Mouse (Mus musculus) layer of hippocampus, adult 11-12 months (tissue): ENCODE measurements at regions not wholly inside any gene's neighbourhood (a gene's known extent, or its start where the extent isn't known, plus 50 kb on each side); places are given as distances from the start of the nearest gene placed in this dataset.

Experiments used
- DNase-seq: peaks from one replicate; pipeline ENCODE4 v3.0.0; 2022; ENCODE audit warnings: low spot score

DNA sequence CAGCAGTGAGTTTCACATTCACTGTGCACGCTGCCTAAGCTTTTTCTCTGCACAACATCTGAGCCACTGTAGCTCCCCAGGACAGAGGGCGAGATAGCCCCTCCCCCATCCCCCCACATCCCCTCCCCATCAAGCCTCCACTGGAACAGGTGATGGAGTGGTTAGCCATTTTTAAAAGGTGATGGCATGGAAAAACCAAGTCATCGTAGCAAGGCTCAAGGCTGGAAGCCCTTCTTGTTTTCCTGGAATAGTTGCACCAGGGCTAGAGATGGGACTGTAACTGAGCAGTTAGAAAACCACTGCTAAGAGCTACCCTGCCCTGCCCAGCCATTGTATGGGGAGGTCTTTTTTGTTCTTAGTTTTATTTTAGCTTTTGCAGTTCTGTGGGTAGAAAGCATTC lies 209.1 kb upstream of the Rreb1 start:
- DNase-seq = no peak

DNA sequence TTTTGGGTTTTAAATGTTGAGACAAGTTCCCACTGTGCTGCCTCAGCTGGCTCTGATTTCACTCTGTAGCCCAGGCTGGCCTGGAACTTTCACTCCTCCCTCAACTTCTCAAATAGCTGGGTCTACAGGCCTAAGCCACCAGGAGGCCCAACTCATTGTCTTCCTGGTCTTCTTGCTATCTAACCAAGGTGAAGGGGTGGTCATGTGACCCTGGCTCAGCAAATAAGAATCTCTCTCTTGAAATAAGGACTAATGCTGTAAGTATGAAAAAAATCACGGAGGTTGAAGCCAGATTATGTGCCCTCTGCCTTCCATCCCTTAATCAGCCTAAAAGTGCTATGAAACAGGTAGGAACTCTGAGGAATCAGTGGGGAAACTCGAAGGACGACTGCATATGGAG lies 208.7 kb upstream of the Rreb1 start:
- DNase-seq = no peak

DNA sequence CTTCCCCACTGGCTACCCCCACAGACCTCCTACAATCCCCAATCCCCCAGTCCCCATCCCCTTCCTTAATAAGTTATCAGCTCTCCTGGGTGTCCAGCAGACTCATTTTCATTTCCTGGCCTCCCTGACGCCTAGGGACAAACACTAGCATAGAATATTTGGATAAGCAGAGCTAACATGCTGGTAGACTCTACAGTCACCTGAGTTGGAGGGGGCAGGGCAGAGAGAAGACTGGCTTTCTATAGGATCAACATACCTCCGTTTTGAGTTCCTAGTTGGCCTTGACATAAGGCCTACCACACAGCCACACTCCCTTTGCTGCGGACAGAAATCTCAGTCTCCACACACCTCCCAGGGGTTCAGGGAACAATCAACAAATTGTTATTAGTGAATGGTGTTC lies 205.2 kb upstream of the Rreb1 start:
- no peak for DNase-seq

DNA sequence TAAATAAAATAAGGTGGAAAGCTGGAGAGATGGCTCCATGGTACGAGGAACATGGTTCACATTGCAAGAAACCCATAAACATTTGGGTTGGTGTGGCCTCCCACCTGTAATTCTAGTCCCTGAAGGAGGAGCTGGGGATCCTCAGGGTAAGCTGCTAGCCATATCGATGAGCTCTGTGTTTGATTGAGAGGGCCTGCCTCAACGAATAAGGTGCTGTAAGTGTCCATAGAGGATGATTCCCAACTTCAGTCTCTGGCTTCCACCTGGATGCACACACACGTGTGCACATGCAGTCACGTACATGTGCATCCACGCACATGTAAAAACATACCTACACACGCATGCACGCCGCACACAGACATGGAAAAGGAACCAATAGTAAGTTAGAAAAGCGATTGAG lies 199.0 kb upstream of the Rreb1 start:
- DNase-seq = no peak

DNA sequence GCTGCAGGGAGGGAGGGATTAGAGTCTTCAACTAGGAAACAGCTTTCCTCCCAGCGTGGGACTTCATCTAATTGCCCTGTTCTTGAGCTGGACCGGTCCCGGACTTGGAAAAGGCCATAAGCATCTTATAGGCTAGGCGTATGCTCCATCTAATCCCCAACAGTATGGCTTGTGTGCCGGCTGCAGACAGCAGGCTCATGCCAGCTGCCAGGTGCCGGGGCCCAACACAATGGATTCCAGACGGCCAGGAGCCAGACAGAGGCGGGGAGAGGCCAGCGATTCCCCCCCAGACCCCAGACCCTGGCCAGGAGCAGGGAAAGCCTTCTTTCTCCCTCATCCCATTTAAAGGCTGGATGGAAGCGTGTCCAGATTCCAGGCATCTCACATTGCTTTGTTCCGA lies 198.4 kb upstream of the Rreb1 start:
- no peak for DNase-seq

DNA sequence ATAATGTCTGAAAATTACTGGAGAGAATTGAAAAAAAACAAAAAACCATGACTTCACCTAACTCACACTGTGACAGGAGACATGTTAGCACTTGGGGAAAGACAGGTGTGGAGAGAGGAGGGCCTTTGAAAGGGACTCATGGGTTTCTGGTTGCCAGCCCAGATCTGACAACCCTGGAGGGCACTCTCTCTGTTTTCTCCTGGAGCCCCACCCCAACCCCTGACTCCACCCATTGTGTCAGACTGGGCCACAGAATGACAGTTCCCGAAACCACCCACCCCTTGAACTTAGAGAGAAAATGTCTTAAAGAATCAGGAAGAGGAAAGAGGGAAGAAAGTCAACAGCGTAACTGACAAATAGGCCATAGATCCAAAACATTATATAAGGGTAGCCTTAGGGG lies 197.4 kb upstream of the Rreb1 start:
- DNase-seq = no peak

DNA sequence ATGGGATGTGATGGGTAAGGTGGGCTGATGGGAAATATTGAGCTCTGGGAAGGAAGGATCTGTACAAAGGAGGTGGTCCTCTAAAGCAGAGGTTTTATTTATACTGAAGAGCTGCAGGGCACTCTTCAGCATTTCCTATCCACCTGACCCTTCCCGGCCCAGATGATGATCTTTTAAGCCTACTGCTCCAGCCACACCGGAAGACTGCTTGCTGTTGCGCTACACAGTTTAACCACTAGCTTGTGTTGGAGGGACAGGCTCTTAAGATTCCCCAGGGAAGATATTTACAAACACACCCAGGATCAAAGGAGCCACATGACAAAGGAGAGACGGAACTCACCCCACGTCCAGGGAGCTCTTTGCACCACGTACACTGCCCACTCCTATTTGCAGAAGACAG lies 196.8 kb upstream of the Rreb1 start:
- DNase-seq = no peak

DNA sequence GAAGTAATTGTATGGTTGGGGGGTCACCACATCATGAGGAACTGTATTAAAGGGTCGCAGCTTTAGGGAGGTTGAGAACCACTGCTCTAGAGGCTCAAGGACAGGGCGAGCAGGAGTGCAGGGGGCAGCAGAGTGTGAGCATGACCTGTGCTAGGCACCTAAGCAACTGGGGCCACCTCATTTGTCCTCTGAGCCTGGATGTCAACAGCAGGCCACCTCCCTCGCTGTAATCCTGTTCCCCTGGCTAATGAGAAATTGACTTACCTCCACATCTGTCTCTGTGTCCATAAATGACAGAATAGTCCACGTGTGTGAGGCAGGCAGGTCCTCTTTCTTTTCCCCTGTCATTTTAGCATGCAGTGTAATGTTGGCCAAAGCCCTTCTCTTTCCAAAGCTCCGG lies 192.7 kb upstream of the Rreb1 start:
- DNase-seq = no peak

DNA sequence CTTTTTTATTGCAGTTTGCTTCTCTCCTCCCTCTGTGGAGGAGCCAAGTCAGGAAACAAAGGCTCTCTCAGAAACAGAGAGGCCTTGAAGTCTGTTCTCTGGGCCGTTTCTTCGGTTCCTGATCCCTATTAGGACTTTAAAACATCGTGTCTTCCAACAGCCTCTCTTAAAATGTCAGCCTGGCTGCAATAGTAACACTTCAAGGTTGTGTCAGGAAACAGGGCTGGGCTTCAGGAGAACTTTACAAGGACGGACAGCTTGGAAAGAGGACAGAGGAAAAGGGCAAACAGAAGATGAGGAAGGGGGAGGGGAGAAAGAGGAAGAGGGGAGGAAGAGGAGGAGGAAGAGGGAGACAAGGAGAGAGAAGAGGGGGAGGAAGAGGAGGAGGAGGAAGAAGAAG lies 191.7 kb upstream of the Rreb1 start:
- DNase-seq = no peak

DNA sequence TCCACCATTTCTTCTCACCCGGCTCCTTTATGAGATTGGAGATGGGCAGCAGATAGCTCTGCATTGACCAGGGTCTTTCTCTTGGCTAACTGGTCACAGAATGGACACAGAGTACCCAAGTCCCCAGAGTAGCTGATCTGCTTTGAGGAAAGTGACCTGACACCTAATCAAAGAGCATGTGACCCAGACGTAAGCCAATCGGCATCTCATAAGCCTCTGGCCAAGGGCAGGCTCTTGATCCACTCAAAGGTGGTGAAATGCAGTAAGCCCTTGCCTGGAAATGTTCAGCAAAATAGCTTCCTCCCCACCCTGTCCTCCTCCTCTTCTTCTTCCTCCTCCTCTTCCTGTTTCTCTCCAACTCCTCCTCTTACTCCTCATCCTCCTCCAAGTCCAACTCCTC lies 190.3 kb upstream of the Rreb1 start:
- DNase-seq = no peak

DNA sequence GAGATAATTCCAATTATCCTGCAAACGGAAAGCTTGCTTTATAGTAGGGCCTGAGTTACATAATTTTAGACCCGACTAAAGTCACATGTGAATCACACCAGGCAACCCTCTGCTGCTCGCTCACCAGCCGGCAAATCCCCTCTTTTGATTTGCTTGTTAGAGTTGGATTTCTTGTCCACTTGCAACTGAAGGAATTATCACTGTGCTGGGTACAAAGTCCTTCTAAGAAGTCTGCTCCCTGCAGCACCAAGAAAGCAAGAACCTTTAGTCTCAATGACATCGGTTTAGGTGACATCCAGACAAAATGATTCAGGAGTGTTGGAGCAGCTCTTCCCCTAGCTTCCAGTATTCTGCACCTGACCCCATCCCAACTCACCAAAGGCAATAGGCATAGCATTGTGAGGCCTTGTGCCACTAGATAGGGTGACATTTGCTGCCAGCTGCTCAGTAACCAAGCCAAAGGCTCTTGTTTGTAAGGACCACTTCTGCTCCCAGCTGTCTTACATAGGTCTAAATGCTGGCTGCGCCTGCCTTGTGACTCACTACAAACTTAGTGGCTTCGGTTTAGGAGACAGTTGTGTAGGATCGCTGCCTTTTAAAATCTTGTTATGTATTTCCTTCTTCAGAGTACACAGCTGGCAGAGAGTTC lies 189.5 kb upstream of the Rreb1 start:
- DNase-seq = no peak

DNA sequence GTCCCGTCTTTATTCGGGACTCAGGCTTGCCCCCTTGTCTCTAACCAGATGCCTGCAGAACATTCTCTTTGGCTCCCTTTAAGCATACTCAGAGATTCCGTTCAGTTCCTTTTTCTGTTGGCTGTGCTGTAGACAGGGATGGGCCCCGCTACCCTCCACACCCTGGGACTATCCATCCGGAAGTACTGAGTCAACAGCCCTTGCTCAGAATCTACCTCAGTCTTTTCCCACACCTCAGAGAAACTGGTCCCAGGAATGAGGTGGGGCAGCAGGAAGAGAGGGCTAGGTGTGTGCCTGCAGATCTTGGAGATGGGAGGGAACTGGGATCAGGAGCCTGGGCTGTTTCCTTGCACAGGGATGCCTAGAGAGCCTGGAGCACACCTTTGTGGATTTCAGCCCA lies 186.1 kb upstream of the Rreb1 start:
- no peak for DNase-seq

DNA sequence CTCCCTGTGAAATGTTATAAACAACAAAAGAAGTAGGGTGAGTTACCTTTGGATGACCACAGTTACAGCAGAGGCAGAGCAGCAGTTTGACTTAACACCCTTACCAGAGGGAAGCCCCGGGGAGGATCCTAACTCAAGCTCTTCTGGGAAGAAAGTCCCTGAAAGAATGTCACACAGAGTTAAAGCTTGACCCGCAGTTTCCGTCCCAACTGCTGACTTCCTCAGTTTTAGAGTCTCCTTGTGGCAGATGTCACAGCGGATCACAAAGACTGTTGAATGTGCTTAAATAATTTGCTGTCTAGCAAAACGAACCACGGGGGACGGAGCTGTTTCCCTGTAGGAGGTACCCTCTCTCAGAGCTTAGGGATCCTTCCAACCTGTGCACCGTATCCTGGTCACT lies 183.0 kb upstream of the Rreb1 start:
- DNase-seq = peak; percentile 15

DNA sequence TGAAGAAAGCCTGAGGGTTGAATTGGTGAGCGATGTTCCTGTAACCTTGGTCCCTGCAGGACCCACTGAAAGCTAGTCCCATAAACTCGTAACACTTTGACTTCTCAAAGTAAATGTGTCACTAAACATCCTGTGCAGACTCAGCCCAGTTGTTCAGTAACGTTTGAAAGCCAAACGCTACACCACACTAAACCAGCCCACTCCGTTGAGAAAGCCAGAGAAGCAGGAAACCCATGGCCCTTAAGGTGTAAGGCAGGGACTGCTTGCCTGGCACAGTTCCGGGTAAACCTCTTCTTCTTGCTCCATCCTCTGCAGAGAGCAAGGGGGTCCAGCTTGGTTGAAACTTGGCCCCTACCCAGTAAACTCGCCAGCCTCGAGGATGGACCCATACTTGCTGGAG lies 180.6 kb upstream of the Rreb1 start:
- DNase-seq = no peak

DNA sequence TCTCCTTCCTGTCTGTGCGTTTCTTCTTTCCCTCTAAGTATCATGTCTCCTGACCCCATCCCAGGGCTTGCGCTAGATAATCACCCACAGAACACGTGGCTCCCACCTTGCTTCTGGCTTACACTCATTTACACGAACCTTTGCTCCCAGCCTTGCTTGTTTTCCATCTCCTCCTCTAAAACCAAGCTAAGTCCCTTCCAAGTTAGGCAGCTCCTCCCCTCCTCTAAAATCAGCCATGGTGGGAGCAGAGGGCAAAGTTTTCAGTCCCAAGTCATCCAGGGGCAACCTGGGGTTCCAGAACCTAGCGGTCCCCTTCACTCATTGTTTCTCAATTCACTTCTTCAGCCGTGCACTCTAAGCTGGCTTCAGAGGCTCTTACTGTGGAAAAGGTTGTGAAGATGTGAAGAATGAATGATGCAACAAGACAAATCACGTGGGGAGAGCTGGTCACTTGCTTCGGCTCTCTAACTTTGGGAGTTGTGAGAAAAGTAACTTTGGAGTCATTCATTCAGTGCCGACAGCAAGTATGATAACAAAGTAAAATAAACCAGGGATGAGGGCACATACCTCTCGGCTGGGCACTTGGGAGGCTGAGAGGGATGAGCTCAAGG lies 179.9 kb upstream of the Rreb1 start:
- no peak for DNase-seq

DNA sequence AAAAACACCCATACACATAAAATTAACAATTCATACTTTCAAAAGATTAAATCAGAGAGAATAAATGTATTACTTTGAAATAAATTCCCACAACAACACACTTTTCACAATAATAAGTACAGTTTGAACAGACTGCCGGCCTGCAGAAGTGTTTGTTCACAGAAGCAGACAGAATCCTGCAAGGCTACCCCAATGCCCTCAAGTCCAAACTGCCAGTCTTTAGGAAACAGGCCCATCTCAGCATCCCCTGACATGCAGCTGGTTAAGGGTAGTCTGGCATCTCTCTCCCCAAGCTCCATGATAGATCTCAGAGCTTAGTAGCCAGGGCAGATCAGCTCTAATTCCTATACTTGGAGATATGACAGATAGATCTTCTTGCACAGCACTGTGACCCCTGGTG lies 178.5 kb upstream of the Rreb1 start:
- DNase-seq = no peak

DNA sequence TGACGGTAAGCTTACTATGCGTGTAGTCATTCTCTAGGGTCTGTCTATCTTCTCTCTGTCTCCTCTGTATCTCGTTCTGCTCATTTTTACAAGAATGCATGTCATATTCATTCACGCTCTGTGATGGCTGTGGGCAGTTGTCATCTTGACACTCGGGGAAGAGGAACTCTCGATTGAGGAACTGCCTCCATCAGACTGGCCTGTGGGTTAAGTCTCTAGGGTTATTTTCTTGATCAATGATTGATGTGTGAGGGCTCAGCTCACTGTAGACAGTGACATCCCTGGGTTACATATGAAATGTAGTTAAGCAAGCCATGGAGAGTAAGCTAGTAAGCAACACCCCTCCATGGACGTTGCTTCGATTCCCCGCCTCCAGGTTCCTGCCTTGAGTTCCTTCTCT lies 178.0 kb upstream of the Rreb1 start:
- no peak for DNase-seq

DNA sequence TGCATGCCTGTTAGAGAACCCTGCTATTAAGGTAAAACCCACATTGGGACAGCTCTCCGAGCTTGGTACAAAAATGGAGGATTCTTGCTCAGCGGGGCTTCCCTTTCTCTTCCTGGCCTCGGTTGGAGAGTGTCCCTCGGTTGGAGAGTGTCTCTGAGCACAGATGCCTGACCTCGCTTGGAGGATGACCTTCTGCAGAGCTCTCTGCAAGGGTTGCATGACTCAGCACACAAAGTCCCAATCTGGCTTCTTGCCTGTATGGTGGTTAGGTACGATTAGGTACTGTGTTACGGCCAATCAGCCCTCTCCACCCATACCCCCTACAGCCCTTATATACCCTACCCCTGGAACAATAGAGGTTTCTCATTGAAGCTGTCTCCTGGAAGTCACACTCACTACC lies 177.1 kb upstream of the Rreb1 start:
- DNase-seq = no peak

DNA sequence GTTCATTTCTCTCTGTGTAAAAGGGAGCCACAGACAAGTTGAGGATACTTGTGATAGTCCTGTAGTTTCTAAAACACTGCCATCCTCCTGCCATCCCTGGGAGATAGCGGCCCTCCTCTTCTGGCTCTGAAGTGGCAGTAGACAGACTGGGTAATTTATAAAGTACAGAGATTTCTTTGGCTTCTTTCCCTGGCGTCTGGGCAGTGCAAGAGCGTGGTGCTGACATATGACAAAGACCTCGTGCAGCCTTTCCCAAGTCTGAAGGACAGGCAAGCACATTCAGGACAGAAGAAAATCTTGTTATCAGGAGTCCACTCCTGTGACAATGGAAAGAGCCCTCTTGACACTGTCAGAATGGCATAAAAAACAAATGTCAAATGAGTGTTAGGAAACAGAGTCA lies 175.9 kb upstream of the Rreb1 start:
- no peak for DNase-seq

DNA sequence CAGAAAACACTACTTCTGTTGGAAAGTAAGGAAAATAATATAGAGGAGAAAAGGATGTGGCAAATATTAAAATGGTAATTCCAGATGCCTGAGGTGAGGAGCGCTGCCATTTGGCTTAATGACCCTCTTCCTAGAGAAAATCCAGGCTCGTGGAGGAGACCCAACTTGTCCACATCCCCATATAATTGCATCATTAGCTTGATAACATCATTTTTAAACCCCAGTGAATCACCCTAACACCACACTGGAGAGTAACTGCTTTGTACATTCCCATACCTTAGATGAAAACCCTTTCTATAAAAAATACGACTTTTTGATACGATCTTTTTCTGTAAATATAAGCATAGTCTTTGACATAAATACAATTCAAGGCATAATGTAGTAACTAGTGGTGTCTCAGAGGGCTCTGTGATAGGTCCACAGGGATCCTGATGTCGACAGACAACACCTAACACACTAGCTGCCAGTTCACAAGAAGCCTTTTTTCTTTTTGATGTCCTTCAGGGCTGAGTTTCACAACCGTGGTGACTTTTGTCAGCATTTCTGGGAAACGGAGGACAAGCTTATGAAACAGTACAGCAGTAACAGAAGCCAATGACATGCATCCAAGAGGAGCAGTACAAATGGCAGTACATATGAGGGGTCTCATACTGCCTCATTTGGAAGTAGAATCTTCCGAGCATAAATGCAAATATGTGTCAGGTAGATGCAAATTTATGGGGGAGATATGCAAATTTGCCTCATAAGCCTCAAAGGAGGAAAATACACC lies 174.8 kb upstream of the Rreb1 start:
- DNase-seq = no peak

DNA sequence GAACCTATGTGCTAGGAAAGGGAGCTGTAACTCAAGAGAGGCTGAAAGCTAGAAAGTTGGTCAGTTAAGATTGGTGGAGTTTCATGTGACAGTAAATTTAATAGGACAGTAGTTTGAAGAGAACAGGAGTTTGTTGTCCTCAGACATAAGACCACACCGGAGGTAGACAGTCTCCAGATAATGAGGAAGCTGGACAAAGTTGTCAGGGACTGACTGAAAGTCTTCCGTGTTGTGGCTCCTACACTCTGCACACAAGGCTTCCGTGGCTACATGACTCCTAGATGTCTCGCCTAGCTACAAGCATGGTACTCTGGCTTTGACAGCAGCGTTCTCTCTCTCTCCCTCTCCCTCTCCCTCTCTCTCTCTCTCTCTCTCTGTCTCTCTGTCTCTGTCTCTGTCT lies 171.9 kb upstream of the Rreb1 start:
- no peak for DNase-seq

DNA sequence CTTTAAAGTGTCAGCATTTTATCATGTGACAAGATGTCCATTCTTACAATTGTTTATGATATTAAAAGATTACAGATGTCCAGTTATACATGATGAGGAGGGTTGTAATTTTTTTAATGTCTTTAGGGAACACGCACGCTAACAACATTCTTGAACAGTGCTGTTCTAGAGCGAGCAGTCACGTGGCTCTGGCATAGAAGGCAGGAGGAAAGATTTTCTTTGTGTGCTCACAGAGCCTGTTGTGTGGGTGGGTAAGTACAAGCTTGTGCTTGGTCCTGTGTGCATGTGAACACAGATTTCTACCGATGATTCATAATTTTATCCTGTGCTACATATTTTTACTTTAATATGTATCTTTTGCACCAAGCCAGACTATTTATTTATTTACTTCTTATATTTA lies 169.1 kb upstream of the Rreb1 start:
- DNase-seq = no peak

DNA sequence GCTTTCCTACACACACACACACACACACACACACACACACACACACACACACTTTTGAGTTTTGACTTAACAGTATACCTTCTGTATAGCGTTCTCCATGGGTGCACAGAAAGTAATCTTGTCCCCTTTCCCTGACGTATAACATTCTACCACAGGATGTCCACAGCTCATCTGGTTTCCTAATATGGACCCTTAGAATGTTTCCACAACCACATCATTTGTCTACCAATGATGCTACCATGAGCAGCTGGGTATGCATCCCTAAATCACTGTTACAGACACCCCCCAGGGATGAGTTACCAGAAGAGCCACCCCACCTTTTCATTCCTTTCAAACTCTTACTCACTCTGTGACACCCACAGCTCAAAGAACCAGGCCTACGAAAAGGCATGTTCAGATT lies 166.8 kb upstream of the Rreb1 start:
- DNase-seq = no peak

DNA sequence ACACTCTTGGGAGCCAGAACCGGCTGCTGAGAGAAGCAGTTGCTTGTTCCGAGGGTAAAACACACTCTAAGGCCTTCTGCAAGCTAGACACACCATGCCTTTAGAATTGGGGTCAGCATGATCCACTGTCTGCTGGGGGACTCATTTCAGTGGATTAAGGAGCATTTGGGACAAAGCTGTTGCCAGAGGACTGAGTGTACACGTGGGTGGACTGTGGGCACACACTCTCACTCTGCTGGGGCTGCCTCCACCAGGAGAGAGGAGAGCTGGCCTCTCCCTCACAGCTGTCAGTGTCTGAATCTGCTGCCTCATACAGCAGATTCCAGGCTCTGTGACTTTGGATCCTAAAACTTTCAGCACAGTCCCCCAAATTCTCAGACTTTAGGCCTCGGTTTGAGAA lies 161.2 kb upstream of the Rreb1 start:
- DNase-seq = peak; percentile 15
